In the genomic region with DNA sequence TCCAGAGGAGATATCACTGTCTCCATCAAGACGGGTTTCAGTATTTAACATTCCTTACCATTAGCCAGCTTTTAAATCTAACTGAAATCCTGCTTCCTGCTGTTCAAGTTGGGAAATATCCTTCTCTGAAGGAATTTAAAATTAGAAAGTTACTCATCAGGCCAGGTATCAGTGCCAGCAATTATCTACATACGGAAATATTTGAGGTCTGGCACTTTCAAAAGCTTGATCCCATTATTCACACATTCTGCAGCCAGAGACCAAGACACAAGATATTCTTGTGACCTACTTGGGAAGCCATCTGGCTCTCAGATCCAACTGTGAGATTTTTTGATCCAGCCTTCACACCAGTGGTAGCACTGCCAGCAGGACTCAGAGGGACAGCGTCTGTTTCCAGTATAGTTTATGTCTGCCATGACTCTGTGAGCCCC, we compare ENCODE assay signal across 14 mouse cellular contexts.
DNase-seq lines count a peak whose midpoint lies in the region; ATAC-seq and TF ChIP-seq lines count a peak whose summit lies in the region.
"Had no signal": no experiment of that assay in that cellular context is flagged by ENCODE, and none has a peak within 500 bp of the region (broad histone marks: within the 10 kb centered on the region; RNA-seq: fewer than 3 reads in every experiment).

No protein-coding gene starts in this region.

- H3K9ac ChIP-seq in forebrain, embryonic 16.5 days (replicated peaks; ENCODE audit: low read depth, low read length), result no peak overlapping the region
- no peak overlapping the region for H3K9ac ChIP-seq in hindbrain, embryonic 12.5 days
- H3K9ac ChIP-seq: heart, embryonic 13.5 days; liver, embryonic 14.5 days; neural tube, embryonic 15.5 days had no signal

- no peak for TF ChIP-seq CTCF in embryonic fibroblast, embryonic 13.5 days (IDR thresholded peaks at IDR 0.05; ENCODE audit: borderline replicate concordance, insufficient read depth, low read length)

- no peak overlapping the region for H3K4me3 ChIP-seq in forebrain, embryonic 16.5 days (replicated peaks; ENCODE audit: low read length)
- H3K4me3 ChIP-seq in forebrain, embryonic 10.5 days, result no peak overlapping the region
- no peak overlapping the region for H3K4me3 ChIP-seq in embryonic fibroblast, embryonic 13.5 days (ENCODE audit: insufficient read depth, low read length)
- no peak overlapping the region for H3K4me3 ChIP-seq in hindbrain, embryonic 12.5 days
- H3K4me3 ChIP-seq: erythroblast, embryonic 14.5 days; heart, embryonic 13.5 days; neural tube, embryonic 15.5 days had no signal

- 56% methylated on average over 3 of the region's 3 CpGs for WGBS in forebrain, embryonic 16.5 days
- WGBS in forebrain, embryonic 10.5 days, result 78% methylated on average over 3 of the region's 3 CpGs
- WGBS in hindbrain, embryonic 12.5 days, result 73% methylated on average over 3 of the region's 3 CpGs

- peak; percentile 45; the same call in 1 of the 2 replicates for ATAC-seq in forebrain, embryonic 16.5 days
- no peak for ATAC-seq in hindbrain, embryonic 12.5 days (ENCODE audit: low FRiP score)

- no peaks in the 10 kb centered on the region for H3K27me3 ChIP-seq in forebrain, embryonic 16.5 days (replicated peaks; ENCODE audit: control insufficient read depth, insufficient read depth, low read length)
- H3K27me3 ChIP-seq in forebrain, embryonic 10.5 days (ENCODE audit: poor library complexity, severe bottlenecking), result no peaks in the 10 kb centered on the region
- H3K27me3 ChIP-seq in hindbrain, embryonic 12.5 days, result no peaks in the 10 kb centered on the region
- H3K27me3 ChIP-seq: heart, embryonic 13.5 days; neural tube, embryonic 15.5 days had no signal

- H3K4me2 ChIP-seq in forebrain, embryonic 16.5 days (ENCODE audit: low read length), result no peak overlapping the region
- H3K4me2 ChIP-seq in hindbrain, embryonic 12.5 days (replicated peaks), result no peak overlapping the region
- H3K4me2 ChIP-seq: heart, embryonic 13.5 days; neural tube, embryonic 15.5 days had no signal

- intact Hi-C loops in left cerebral cortex, postnatal 36 days (cut with DNase I), result no loop called here
- intact Hi-C loops in left cerebral cortex, postnatal 10 days (cut with DNase I), result no loop called here

- no peak for DNase-seq in forebrain, embryonic 10.5 days (ENCODE audit: extremely low spot score, low spot score)
- DNase-seq in left cerebral cortex, postnatal 36 days (ENCODE audit: low spot score in 2 of 2), result peak; percentile 5 to 8
- DNase-seq in left cerebral cortex, postnatal 10 days (ENCODE audit: extremely low spot score in 1 of 2, low spot score in 2 of 2), result no peak
- peak; percentile 77 for DNase-seq in brain, adult 2 months (ENCODE audit: low read depth, low spot score)
- no peak for DNase-seq in spleen, postnatal 36 days (ENCODE audit: low spot score in 2 of 2)
- DNase-seq: adrenal gland, postnatal 10 days; kidney, postnatal 14 days had no signal

- no peaks in the 10 kb centered on the region for H3K36me3 ChIP-seq in forebrain, embryonic 16.5 days (ENCODE audit: control insufficient read depth, insufficient read depth)
- no peaks in the 10 kb centered on the region for H3K36me3 ChIP-seq in forebrain, embryonic 10.5 days (replicated peaks)
- no peaks in the 10 kb centered on the region for H3K36me3 ChIP-seq in hindbrain, embryonic 12.5 days
- H3K36me3 ChIP-seq: heart, embryonic 13.5 days; neural tube, embryonic 15.5 days had no signal

- no peaks in the 10 kb centered on the region for H3K9me3 ChIP-seq in forebrain, embryonic 16.5 days (ENCODE audit: control insufficient read depth, low read length)
- no peaks in the 10 kb centered on the region for H3K9me3 ChIP-seq in forebrain, embryonic 10.5 days
- no peaks in the 10 kb centered on the region for H3K9me3 ChIP-seq in hindbrain, embryonic 12.5 days (replicated peaks)
- H3K9me3 ChIP-seq: heart, embryonic 13.5 days; neural tube, embryonic 15.5 days had no signal

- H3K4me1 ChIP-seq in forebrain, embryonic 16.5 days (replicated peaks; ENCODE audit: control insufficient read depth, insufficient read depth, low read length), result no peaks in the 10 kb centered on the region
- H3K4me1 ChIP-seq in forebrain, embryonic 10.5 days, result no peaks in the 10 kb centered on the region
- peaks cover 15% of the 10 kb centered on the region for H3K4me1 ChIP-seq in embryonic fibroblast, embryonic 13.5 days (ENCODE audit: control insufficient read depth, insufficient read depth, low read length)
- no peaks in the 10 kb centered on the region for H3K4me1 ChIP-seq in hindbrain, embryonic 12.5 days
- H3K4me1 ChIP-seq: neural tube, embryonic 15.5 days had no signal

- H3K27ac ChIP-seq in forebrain, embryonic 16.5 days (ENCODE audit: low read length), result no peak overlapping the region
- H3K27ac ChIP-seq in forebrain, embryonic 10.5 days, result no peak overlapping the region
- H3K27ac ChIP-seq in embryonic fibroblast, embryonic 13.5 days (ENCODE audit: insufficient read depth, low read length), result peak overlapping the region; percentile 84
- no peak overlapping the region for H3K27ac ChIP-seq in hindbrain, embryonic 12.5 days
- H3K27ac ChIP-seq: heart, embryonic 13.5 days; liver, embryonic 14.5 days; neural tube, embryonic 15.5 days had no signal

- no peak for TF ChIP-seq POLR2A in embryonic fibroblast, embryonic 13.5 days (IDR thresholded peaks at IDR 0.05; ENCODE audit: low read depth, low read length)

Comparison
In these comparisons a context has a peak if more than half of its experiments do, and no peak if none do; other contexts are left out.
1. DNase-seq: peak in left cerebral cortex, postnatal 36 days (2 of 2) and brain, adult 2 months (single experiment); none in forebrain, embryonic 10.5 days (single experiment), left cerebral cortex, postnatal 10 days (0 of 2) and spleen, postnatal 36 days (0 of 2).